Mouse (Mus musculus): ENCODE data around the gene Slc36a2.

Slc36a2 gene

GRCm38 (mm10) chr11:55184733-55185291 is at the start of gene Slc36a2:
Gene Slc36a2, minus strand, starts transcription at chr11:55185077.
- no peak for DNase-seq

DNA sequence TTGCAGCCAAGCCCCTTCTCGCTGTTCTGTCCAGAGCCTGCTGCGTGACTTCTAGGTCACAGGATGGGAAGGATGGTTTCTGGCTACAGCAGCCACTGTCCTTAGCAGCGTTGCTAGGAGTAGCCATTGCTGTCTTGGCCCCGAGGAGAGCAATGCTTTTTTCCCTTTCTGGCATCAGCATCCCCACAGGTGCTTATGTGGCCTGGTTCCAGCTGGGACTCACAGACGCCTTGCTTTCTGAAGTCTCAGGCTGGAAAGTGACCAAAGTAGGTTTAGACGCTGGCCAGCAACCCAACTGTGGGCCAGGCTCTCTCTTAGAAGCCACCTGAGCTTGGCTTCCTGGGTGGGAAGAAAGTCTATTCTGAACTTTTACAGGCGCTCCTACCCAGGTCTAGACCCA is 49.4 kb upstream of the Slc36a2 start:
- DNase-seq: no peak

DNA sequence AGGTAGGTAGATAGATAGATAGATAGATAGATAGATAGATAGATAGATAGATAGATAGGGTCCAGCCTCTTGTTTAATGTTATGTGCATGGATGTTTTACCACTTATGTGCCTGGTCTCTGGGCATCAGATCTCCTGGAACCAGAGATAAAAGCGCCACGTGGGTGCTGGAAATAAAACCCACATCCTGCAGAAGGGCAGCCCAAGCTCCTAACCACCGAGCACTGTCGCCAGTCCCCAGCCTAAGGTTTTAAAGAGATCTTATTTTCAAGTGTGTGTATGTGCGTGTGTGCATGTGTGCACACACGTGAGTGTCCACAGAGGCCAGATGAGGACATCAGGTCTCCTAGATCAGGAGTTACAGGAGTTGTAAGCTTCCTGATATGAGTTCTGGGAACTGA is 46.2 kb upstream of the Slc36a2 start:
- no peak for DNase-seq

DNA sequence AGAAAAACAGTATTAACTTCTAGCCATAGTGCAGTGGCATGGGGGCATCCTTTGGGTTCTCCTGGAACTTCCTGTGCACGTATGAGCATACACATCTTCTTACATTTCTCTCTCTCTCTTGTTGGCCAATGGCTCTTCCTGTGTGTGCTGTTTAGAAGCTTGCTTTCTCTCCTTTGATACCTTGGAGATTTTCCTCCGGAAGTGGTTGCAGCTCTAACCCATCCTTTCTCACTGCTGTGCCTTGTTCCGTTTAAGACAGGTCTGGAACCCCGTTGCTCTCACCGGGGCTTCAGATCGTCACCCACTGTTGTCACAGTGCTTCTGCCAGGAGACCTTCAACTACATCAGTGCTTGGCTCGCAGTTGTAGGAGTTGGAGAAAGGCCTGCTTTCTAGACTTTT is 36.4 kb upstream of the Slc36a2 start:
- no peak for DNase-seq

GRCm38 (mm10) chr11:55218473-55218872 is 33.6 kb upstream of the Slc36a2 start:
- DNase-seq: no peak

- DNase-seq: no peak
Measured at GRCm38 (mm10) chr11:55217880-55218279, 33.0 kb upstream of the Slc36a2 start.

- DNase-seq: no peak
Measured at GRCm38 (mm10) chr11:55217418-55217817, 32.5 kb upstream of the Slc36a2 start.

- no peak for DNase-seq
Measured at GRCm38 (mm10) chr11:55216830-55217229, 32.0 kb upstream of the Slc36a2 start.

GRCm38 (mm10) chr11:55216061-55216460 is 31.2 kb upstream of the Slc36a2 start:
- no peak for DNase-seq

DNA sequence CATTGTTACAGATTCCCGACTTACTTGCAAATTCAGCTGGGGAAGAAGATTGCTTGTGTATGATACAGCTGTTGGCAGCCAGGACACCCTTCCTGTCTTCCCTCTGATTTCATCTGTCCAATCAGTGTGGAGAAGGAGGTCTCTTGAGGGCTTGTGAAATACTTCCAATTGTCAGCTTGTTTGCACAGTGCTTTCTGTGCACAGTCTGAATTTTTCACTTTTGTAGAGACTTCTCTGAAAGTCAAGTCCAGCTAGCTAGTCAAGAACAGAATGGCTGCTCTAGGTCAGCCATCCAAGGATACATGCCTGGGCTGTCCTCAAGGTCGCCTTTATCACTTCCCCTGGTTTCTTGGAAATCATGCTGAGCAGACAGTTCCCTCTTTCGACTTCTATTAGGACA is 30.1 kb upstream of the Slc36a2 start:
- DNase-seq: no peak

GRCm38 (mm10) chr11:55214161-55214560 is 29.3 kb upstream of the Slc36a2 start:
- no peak for DNase-seq

DNA sequence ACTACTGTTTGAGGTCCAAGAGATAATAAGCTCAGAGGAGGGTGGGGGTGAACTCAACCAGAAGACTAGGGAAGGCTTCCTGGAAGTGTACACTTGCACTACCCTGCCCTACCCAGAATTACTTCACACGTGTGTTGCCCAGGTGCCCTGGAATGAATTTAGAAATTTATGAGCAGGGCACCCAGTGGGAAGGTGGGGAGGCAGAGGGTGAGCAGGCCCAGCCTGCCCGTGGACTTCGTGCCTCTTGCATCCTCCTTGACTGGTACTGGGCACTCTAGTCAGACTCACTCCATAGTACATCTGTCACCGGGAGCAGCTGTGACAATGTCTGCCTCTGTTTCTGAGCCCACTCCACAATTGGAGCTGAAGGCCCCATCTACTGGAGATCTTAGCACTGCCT is 28.6 kb upstream of the Slc36a2 start:
- DNase-seq: no peak

DNA sequence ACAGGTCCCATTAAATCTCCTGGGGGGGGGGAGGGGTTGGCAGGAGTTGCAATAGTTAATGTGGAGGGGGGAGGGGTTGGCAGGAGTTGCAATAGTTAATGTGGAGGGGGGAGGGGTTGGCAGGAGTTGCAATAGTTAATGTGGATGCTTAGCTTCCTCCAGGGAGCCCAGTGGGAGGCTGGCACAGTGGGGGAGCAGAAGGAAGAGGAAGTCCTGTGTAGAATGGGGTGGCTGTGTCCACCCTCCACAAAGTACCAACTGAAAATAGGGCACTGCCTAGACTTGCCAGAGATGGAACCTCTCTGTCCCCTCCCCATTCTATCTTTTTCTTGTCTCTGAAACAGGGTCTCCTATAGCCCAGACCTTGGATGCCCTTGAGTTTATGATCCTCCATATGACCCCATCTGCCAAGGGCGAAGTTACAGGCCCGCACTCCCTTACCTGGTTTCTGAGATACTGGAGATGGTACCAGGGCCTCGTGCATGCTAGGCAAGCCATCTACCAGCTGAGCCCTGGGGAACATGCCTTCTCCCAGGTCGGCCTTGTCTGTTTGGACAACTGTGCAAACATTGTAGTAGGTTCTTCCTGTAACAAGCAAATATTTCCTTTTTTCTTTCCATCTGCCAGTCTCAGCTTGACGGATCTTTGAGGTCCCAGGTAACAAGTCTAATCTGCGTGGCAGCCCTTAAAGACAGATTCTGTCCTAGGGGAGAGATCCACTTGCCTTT is 24.9 kb upstream of the Slc36a2 start:
- no peak for DNase-seq

DNA sequence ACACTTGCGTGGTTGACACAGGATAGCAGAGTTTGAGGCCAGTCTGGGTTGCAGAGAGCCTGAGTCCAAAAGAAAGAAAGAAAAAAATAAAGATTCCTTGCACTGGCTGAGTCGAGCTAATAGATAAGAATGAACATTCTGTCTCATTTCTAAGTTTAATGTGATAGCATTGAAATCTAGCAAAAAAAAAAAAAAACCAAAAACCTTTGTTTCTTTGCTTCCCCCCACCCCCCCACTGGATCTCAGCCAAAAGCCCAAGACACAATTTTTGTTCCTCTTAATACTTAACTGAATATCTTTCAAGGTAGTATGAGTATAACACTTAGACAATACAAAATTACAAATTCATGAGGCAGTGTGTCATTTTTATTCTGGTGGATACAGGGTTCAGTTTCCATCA is 24.2 kb upstream of the Slc36a2 start:
- DNase-seq: no peak

GRCm38 (mm10) chr11:55208001-55208690 is 23.3 kb upstream of the Slc36a2 start:
- DNase-seq: no peak

GRCm38 (mm10) chr11:55204602-55205001 is 19.7 kb upstream of the Slc36a2 start:
- peak; percentile 49 for DNase-seq

DNA sequence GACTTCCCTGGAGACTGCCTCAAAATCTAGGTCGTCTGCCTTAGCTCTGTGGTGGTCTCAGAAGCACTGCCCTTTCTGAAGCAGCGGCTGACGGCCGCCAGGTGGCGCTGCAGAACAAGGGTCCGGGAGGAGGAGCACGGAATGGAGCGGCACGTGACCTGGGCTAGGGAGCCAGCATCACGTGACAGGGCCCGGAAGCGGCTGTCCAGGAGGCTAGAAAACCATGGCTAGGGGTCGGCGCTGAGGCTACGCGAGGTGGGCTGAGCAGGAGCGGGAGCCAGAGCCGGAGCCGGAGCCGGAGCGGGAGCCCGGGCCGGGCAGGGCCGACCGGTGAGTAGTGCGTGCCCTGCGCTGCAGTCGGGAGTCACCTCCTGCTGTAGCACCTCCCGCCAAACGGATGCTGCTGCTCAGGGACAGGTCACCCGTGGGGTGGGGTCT is 19.3 kb upstream of the Slc36a2 start, which contains the start of gene Slc36a1:
TSS of gene Slc36a1 (plus strand) at position 192 of the 438 bp plus-strand sequence.
- DNase-seq: peak; percentile 100

DNA sequence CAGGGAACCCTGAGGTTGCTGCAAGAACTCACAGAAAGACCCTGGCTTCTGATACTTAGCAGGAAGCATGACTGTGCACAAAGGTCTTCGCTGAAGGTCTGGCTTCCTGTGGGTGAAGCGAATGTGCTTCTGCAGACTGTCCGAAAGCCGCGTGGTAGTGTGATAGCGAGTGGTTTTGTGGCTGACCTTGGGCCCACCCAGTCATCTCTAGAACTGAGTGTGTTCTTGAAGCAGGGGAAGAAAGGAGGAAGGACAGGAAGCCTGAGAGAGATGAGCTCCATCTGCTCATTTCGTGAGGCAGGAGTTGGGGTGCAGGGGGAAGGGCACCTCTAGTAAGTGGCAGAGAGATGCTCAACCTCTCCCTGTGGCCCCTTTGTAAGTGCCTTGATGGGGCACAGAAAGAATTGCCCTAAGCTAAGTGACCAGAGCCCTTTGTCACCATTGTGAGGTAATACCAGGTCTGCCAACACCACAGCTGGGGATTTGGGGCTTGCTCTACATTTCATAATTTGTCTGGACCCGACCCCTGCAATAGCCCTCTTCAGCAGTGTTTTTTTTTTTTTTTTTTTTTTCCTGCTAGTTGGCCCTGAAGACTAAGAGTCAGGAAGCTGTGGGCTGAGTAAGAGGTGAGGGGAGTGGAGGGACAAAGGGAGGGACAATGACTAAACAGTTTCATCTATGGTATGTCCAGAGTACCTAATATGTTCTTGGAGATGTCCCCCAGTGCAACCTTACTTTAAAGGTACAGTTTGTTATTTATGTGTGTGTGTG is 13.0 kb upstream of the Slc36a2 start:
- DNase-seq: peak; percentile 22

DNA sequence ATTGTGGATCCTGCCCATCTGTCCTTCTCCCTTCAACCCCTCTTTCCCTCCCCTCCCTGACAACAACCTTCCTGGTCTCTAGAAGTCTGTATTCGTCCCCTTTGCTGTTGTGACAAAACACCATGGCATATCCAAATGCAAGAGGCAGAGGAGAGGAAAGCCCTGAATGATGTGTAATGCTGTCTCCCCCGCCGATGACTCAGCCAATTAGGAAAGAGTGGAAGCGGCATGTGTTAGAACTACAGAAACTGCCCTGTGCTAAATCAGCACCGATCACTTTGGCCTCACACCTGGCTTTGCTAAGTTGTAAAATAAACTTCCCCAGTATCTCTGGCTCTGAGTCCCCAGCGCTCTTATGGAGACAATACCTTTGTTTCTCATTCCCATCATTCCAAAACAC is 12.2 kb upstream of the Slc36a2 start:
- DNase-seq: no peak

DNA sequence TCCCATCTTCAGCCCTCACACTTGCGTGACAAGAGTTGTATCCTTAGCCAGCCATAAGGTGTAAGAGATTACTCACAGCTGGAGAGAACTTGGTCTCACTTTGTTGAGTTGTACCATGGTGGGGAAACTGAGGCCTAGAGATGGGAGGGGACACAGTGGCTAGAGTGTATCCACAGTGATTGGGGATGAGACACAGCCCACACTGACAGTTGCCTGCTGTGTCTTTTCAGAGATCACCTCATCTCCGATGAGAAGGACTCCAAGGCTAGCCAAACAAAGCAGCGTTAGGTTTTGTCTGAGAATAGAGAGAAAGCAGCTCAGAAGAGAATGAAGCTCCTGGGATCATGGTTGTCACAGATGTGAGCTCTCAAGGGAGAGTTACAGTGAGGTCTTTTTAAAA is 5.3 kb upstream of the Slc36a2 start:
- no peak for DNase-seq

DNA sequence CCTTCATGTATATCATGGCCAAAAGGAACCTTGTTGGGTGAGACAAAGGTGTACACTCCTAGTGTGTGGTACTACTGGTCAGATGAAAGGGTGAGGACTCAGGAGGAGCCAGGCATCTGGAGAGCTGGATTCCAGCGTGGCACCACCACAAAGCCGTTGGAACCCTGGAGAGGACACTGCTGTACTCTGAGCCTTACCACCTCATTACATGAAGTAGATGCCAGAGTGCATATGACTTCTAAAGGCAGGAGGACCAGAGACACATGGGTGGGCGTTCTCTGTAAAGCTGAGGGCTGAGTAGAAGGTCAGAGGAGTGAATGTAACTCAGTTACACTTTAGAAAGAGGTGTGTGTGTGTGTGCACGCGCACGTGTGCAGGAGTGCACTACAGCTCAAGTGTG is 2.9 kb upstream of the Slc36a2 start:
- no peak for DNase-seq

GRCm38 (mm10) chr11:55187292-55187691 is 2.4 kb upstream of the Slc36a2 start:
- no peak for DNase-seq

GRCm38 (mm10) chr11:55184246-55184645 is 631 bp downstream of the Slc36a2 start:
- DNase-seq: no peak

Data from thymus, postnatal 4 days (tissue).